Mouse (Mus musculus) kidney, adult 2 months (tissue): ENCODE data around the gene Akt2. TPM values are rescaled to one million over a fixed set of nuclear protein-coding genes. Genes with fewer than 3 reads are reported as not detected.
A peak's percentile ranks its signal among the peaks of the same experiment; 100 is the strongest.

ENCODE experiments used
- DNase-seq: peaks from one replicate; pipeline ENCODE4 v3.0.0; 2021
- H3K27ac ChIP-seq: fragments of 200-500 bp; 2 replicates; pipeline ENCODE4 v1.5.1; 2012; ENCODE audit warnings: low read depth, low read length, control low read depth, inconsistent platforms; ENCODE audit not compliant: insufficient read depth
- H3K27me3 ChIP-seq: fragments of 200-500 bp; replicated peaks from 2 replicates; pipeline ENCODE4 v1.6.1; 2012; ENCODE audit warnings: mild to moderate bottlenecking, moderate library complexity, low read length, inconsistent platforms; ENCODE audit not compliant: control insufficient read depth, insufficient read depth
- H3K36me3 ChIP-seq: fragments of 200-500 bp; 2 replicates; pipeline ENCODE4 v1.6.1; 2012; ENCODE audit warnings: mild to moderate bottlenecking, moderate library complexity, low read length, inconsistent platforms; ENCODE audit not compliant: control insufficient read depth, insufficient read depth
- H3K4me1 ChIP-seq: fragments of 200-500 bp; 2 replicates; pipeline ENCODE4 v1.6.1; 2011; ENCODE audit warnings: low read length; ENCODE audit not compliant: control insufficient read depth, insufficient read depth
- H3K4me3 ChIP-seq: fragments of 200-500 bp; 2 replicates; pipeline ENCODE4 v1.5.1; 2011; ENCODE audit warnings: mild to moderate bottlenecking, low read depth, low read length, control low read depth; ENCODE audit not compliant: insufficient read depth
- CTCF ChIP-seq: fragments of 200-500 bp; conservative IDR thresholded peaks from 2 replicates; pipeline ENCODE4 v1.5.1; 2011; ENCODE audit warnings: low read depth, mild to moderate bottlenecking, control low read depth, low read length, moderate library complexity, mixed read lengths; ENCODE audit not compliant: insufficient read depth, insufficient read length
- POLR2A ChIP-seq: fragments of 200-500 bp; IDR thresholded peaks from one replicate; pipeline ENCODE4 v1.6.1; 2011; ENCODE audit warnings: low read depth, low read length, control low read depth
- WGBS: fragments of 180-500 bp; shearing (Covaris S2); methylation state at CpG from one replicate; pipeline ENCODE4 v1.1.7; 2018; 5-methylcytosine and 5-hydroxymethylcytosine counted together
- polyA plus RNA-seq: library from polyadenylated mRNA; depleted of rRNA; stranded (reverse); fragments of >200 nt; gene quantifications from 2 replicates; pipeline ENCODE4 v1.2.3, GENCODE M21; 2012

The Akt2 gene
- polyA plus RNA-seq, 1 experiment = 89.2 TPM

GRCm38 (mm10) chr7:27673064-27673574 lies 81.8 kb downstream of the Akt2 start:
- H3K4me1 ChIP-seq = peaks cover 5% of the 10 kb centered on the region; the same call in 1 of the 2 replicates
- 45% methylated on average over 9 of the region's 9 CpGs for WGBS
- no peaks in the 10 kb centered on the region for H3K27me3 ChIP-seq
- DNase-seq = no peak
- no peaks in the 10 kb centered on the region for H3K36me3 ChIP-seq
- no peak for TF ChIP-seq POLR2A
- TF ChIP-seq CTCF = 0 out of 2 replicates have a peak, but pooled peaks have one; percentile 13
- H3K27ac ChIP-seq = no peak overlapping the region
- peak overlapping the region; percentile 65 for H3K4me3 ChIP-seq

GRCm38 (mm10) chr7:27673575-27674131 lies 82.3 kb downstream of the Akt2 start:
- WGBS = 2% methylated on average over 52 of the region's 52 CpGs

GRCm38 (mm10) chr7:27674195-27674521 lies 82.8 kb downstream of the Akt2 start:
- Histone ChIP-seq H3K4me3 (peak overlapping the region; percentile 65), H3K36me3 (no peaks in the 10 kb centered on the region), H3K4me1 (peaks cover 5% of the 10 kb centered on the region; the same call in 1 of the 2 replicates), H3K27me3 (no peaks in the 10 kb centered on the region), H3K27ac (no peak overlapping the region)
- TF ChIP-seq POLR2A (no peak), CTCF (no peak)
- WGBS = under 1% methylated on average over 26 of the region's 38 CpGs
- DNase-seq = no peak

More at GRCm38 (mm10) chr7:27673575-27674131, 82.3 kb downstream of the Akt2 start:
- Histone ChIP-seq H3K4me1 (peaks cover 5% of the 10 kb centered on the region; the same call in 1 of the 2 replicates), H3K27ac (no peak overlapping the region), H3K4me3 (peak overlapping the region; percentile 65), H3K36me3 (no peaks in the 10 kb centered on the region), H3K27me3 (no peaks in the 10 kb centered on the region)
- TF ChIP-seq CTCF (no peak), POLR2A (no peak)
- no peak for DNase-seq

GRCm38 (mm10) chr7:27674522-27675221 lies 83.3 kb downstream of the Akt2 start, which contains the start of gene Map3k10:
TSS of gene Map3k10 (minus strand) at chr7:27674598.
- Histone ChIP-seq H3K4me3 (peak within 1 kb of the TSS; percentile 65), H3K27me3 (no peaks in the 10 kb centered on the region), H3K36me3 (no peaks in the 10 kb centered on the region), H3K4me1 (peaks cover 5% of the 10 kb centered on the region; the same call in 1 of the 2 replicates), H3K27ac (peak within 1 kb of the TSS; percentile 79)
- TF ChIP-seq CTCF (no peak), POLR2A (no peak)
- peak; percentile 96 for DNase-seq
- under 1% methylated on average over 31 of the region's 31 CpGs for WGBS

- WGBS = 31% methylated on average over 14 of the region's 14 CpGs
- no peak for DNase-seq
- no peaks in the 10 kb centered on the region for H3K27me3 ChIP-seq
- H3K27ac ChIP-seq = no peak overlapping the region
- H3K4me1 ChIP-seq = peaks cover 5% of the 10 kb centered on the region; the same call in 1 of the 2 replicates
- no peak overlapping the region for H3K4me3 ChIP-seq
- TF ChIP-seq CTCF = no peak
- no peak for TF ChIP-seq POLR2A
- H3K36me3 ChIP-seq = no peaks in the 10 kb centered on the region
These were observed 83.9 kb downstream of the Akt2 start for GRCm38 (mm10) chr7:27675222-27675612.

- no peak overlapping the region for H3K27ac ChIP-seq
- TF ChIP-seq CTCF (no peak), POLR2A (no peak)
- H3K27me3 ChIP-seq = no peaks in the 10 kb centered on the region
- H3K36me3 ChIP-seq = no peaks in the 10 kb centered on the region
- H3K4me1 ChIP-seq = peaks cover 1% of the 10 kb centered on the region; the same call in 1 of the 2 replicates
- no peak overlapping the region for H3K4me3 ChIP-seq
- 48% methylated on average over 2 of the region's 2 CpGs for WGBS
- DNase-seq = no peak
These were observed 91.9 kb downstream of the Akt2 start for GRCm38 (mm10) chr7:27683218-27683617.

- H3K27me3 ChIP-seq = no peaks in the 10 kb centered on the region
- WGBS = 29% methylated on average over 5 of the region's 5 CpGs
These were observed 93.9 kb downstream of the Akt2 start for GRCm38 (mm10) chr7:27685220-27685619.

More at GRCm38 (mm10) chr7:27685220-27685619, 93.9 kb downstream of the Akt2 start:
- TF ChIP-seq CTCF (no peak), POLR2A (no peak)
- no peak for DNase-seq
- H3K4me1 ChIP-seq = peaks cover 5% of the 10 kb centered on the region; the same call in 1 of the 2 replicates
- H3K27ac ChIP-seq = no peak overlapping the region
- H3K36me3 ChIP-seq = no peaks in the 10 kb centered on the region
- H3K4me3 ChIP-seq = no peak overlapping the region
